Mouse (Mus musculus) intestine, embryonic 14.5 days (tissue): ENCODE data around the gene Kif3a. TPM values are rescaled to one million over a fixed set of nuclear protein-coding genes. Genes with fewer than 3 reads are reported as not detected.
A peak's percentile ranks its signal among the peaks of the same experiment; 100 is the strongest.

Experiments
- ATAC-seq: fragments of 200-750 bp; cut with Nextera tagmentation; replicated peaks from 2 replicates; pipeline ENCODE4 v1.8.0; 2017; ENCODE audit warnings: low read depth, moderate number of reproducible peaks, moderate TSS enrichment, moderate library complexity; ENCODE audit not compliant: low FRiP score, low TSS enrichment
- DNase-seq: peaks from one replicate; pipeline ENCODE4 v3.0.0-alpha.2; 2018; ENCODE audit warnings: low spot score
- H3K27ac ChIP-seq: fragments of 300-500 bp; sonication (generic); 2 replicates; pipeline ENCODE4 v1.5.1; 2014; ENCODE audit warnings: low read depth, mild to moderate bottlenecking, control low read depth
- H3K27me3 ChIP-seq: fragments of 300-500 bp; sonication (generic); replicated peaks from 2 replicates; pipeline ENCODE4 v1.6.1; 2014; ENCODE audit warnings: low read length, control low read depth; ENCODE audit not compliant: control insufficient read depth, insufficient read depth
- H3K36me3 ChIP-seq: fragments of 300-500 bp; sonication (generic); 2 replicates; pipeline ENCODE4 v1.6.1; 2014; ENCODE audit warnings: low read length, control low read depth; ENCODE audit not compliant: control insufficient read depth, insufficient read depth
- H3K4me1 ChIP-seq: fragments of 300-500 bp; sonication (generic); replicated peaks from 2 replicates; pipeline ENCODE4 v1.6.1; 2014; ENCODE audit warnings: low read length, control low read depth, mixed read lengths; ENCODE audit not compliant: control insufficient read depth, insufficient read depth
- H3K4me2 ChIP-seq: fragments of 300-500 bp; sonication (generic); 2 replicates; pipeline ENCODE4 v1.6.1; 2014; ENCODE audit warnings: low read length
- H3K4me3 ChIP-seq: fragments of 300-500 bp; sonication (generic); 2 replicates; pipeline ENCODE4 v1.5.1; 2014; ENCODE audit warnings: low read depth, low read length, control low read depth, mixed read lengths
- H3K9ac ChIP-seq: fragments of 300-500 bp; sonication (generic); 2 replicates; pipeline ENCODE4 v1.6.1; 2014; ENCODE audit warnings: mild to moderate bottlenecking, low read length
- H3K9me3 ChIP-seq: fragments of 300-500 bp; sonication (generic); 2 replicates; pipeline ENCODE4 v1.6.1; 2016; ENCODE audit warnings: low read length, control low read depth; ENCODE audit not compliant: control insufficient read depth
- WGBS: fragments of 180-500 bp; shearing (Covaris S2); extraction: QIAGEN DNeasy Blood & Tissue Kit; methylation state at CpG from one replicate; pipeline ENCODE4 v1.1.7; 2014; 5-methylcytosine and 5-hydroxymethylcytosine counted together
- polyA plus RNA-seq: library from polyadenylated mRNA; unstranded; fragments of >200 nt; fragmentation: Nextera tagmentation; extraction: Ambion mirVana; gene quantifications from 2 replicates; pipeline ENCODE4 v1.2.1, GENCODE M21; 2014

Gene Kif3a
- polyA plus RNA-seq, 1 experiment from 2014 or later: 58.7 TPM

DNA sequence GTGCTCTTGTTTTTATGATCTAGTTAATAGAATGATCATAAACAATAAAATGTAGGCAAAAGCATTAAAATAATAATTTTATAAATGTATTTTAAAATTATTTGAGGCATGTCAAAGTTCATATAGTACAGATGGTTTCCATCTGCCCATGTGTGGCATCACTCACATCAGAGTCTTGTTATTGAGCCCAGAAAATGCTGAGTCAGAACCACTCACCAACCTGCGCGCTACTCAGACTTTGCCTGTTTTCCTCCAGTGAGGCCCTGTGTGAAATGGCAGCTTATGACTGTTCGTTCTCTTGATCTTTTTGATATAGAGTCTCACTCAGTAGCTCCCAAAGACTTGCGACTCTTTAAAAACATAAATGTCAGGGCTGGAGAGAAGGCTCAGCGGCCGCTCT, 18.3 kb downstream of the Kif3a start:
- H3K27ac ChIP-seq: no peak overlapping the region
- whole genome bisulfite sequencing: 91% methylated on average over 6 of the region's 6 CpGs

DNA sequence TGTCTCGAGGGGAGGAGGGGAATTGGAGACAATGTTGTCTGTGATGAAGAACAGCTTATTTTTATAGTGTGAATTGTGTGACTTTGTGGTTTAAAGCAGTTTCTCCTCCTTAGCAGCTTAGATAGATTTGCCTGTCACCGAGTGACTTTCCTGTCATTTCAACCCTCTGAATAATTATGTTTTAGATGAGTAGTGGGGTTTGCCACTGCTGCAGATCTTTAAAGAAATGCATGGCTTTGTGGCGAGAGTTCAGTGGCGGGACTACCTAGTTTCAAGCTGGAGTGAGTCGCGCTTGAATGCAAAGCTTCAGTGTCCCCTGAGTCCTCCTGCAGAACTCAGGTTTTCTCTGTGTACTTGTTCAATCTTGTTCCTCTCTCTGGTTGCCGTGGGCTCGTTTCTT, 21.1 kb downstream of the Kif3a start:
- 90% methylated on average over 8 of the region's 8 CpGs for WGBS
- H3K36me3 ChIP-seq: peaks cover 64% of the 10 kb centered on the region

More for the DNA sequence above, 18.3 kb downstream of the Kif3a start:
- Histone ChIP-seq H3K9me3 (no peaks in the 10 kb centered on the region), H3K4me3 (no peak overlapping the region), H3K4me2 (no peak overlapping the region), H3K4me1 (no peaks in the 10 kb centered on the region), H3K9ac (no peak overlapping the region), H3K36me3 (peaks cover 64% of the 10 kb centered on the region), H3K27me3 (no peaks in the 10 kb centered on the region)
- ATAC-seq (no peak), DNase-seq (no peak)

DNA sequence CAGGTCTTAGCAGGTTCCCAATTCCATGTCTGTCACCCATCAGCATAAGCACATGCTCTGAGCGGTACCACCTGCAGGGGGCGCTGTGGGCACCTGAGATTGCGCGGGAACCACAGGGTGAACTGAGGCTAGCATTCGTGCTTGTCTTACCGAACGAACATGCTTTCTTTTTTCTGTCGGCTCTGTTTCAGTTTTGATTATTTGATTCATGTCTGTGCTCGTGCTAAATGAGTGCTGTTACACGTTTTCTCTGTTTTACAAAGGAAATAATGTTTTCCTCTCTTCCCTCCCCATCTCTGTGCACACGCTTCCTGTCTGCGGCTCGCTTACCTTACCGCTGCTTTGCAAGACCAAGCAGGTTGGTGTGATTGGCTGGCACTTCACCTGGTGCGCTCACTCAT, 23.2 kb downstream of the Kif3a start:
- peak; percentile 77 for DNase-seq

More for the DNA sequence above, 21.1 kb downstream of the Kif3a start:
- no peak for DNase-seq
- no peak for ATAC-seq
- Histone ChIP-seq H3K27ac (no peak overlapping the region), H3K9me3 (no peaks in the 10 kb centered on the region), H3K9ac (no peak overlapping the region), H3K4me1 (no peaks in the 10 kb centered on the region), H3K27me3 (no peaks in the 10 kb centered on the region), H3K4me3 (no peak overlapping the region), H3K4me2 (no peak overlapping the region)

DNA sequence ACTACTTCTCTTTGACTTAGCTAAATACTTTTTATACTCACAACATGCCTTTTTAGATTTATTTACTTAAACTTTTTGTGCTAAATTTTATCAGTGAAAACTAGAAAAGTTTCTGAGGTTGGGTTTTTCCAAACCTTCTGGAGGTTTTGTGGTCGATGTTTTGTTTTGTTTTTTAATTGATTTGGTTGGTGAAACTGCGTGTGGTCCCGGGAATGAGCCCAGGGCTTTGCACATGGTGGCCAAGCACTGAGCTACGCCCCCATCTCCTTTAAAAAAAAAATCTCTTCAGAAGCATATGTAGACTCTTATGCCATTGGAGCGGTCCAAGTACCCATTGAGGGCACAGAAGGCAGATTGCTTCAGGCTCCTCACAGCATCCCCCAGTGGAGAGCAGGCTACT, 23.9 kb downstream of the Kif3a start:
- no peaks in the 10 kb centered on the region for H3K9me3 ChIP-seq
- H3K4me2 ChIP-seq: no peak overlapping the region
- H3K27me3 ChIP-seq: no peaks in the 10 kb centered on the region
- no peak overlapping the region for H3K4me3 ChIP-seq
- DNase-seq: no peak
- ATAC-seq: no peak
- H3K36me3 ChIP-seq: peaks cover 65% of the 10 kb centered on the region
- H3K4me1 ChIP-seq: no peaks in the 10 kb centered on the region
- 95% methylated on average over 5 of the region's 5 CpGs for WGBS
- H3K27ac ChIP-seq: no peak overlapping the region
- H3K9ac ChIP-seq: no peak overlapping the region

More for the DNA sequence above, 23.2 kb downstream of the Kif3a start:
- no peak overlapping the region for H3K9ac ChIP-seq
- no peaks in the 10 kb centered on the region for H3K4me1 ChIP-seq
- no peaks in the 10 kb centered on the region for H3K27me3 ChIP-seq
- no peak for ATAC-seq
- H3K4me2 ChIP-seq: no peak overlapping the region
- peaks cover 65% of the 10 kb centered on the region for H3K36me3 ChIP-seq
- no peaks in the 10 kb centered on the region for H3K9me3 ChIP-seq
- no peak overlapping the region for H3K27ac ChIP-seq
- H3K4me3 ChIP-seq: no peak overlapping the region
- 47% methylated on average over 15 of the region's 15 CpGs for WGBS

DNA sequence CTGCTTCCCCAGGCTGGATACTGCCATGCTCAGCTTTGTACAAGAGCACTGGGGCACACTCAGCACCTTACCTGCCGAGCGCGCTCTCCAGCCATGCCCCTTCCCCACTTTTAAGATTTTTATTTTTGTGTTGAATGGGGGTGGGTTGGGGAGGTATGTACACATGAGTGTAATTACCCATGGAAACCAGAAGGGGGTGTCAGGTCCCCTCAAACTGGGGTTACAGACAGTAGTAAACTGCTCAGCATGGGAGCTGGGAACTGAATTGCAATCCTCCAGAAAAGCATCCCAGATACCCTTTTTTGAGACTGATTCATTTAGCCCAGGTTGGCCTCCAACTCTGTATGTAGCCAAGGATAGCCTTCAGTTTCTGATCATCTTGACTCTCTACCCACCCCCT, 37.8 kb downstream of the Kif3a start:
- WGBS: 92% methylated on average over 3 of the region's 3 CpGs
- Histone ChIP-seq H3K9me3 (no peaks in the 10 kb centered on the region), H3K4me3 (no peak overlapping the region), H3K36me3 (peaks cover 21% of the 10 kb centered on the region), H3K27ac (no peak overlapping the region), H3K4me2 (no peak overlapping the region), H3K4me1 (no peaks in the 10 kb centered on the region), H3K9ac (no peak overlapping the region), H3K27me3 (no peaks in the 10 kb centered on the region)
- DNase-seq: no peak
- ATAC-seq: no peak

DNA sequence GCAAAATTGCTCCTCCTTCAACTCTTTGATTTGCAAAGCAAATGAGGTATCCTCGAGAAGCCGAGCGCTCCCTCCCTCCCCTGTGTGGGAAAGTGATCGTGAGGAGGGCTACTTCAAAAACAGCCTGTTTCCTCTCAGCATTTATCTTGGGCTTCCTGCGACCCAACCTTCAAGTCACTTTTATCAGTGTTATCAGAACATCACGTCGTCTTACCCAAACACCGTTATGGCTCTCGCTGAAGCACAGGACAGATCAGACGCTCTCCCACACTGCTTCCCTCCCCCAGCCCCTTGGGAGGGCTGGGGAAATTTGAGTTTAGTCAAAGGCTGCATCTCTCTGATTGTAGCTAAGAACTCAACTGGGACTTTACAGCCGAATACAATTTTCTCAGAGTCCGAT, 38.4 kb downstream of the Kif3a start:
- Histone ChIP-seq H3K27ac (no peak overlapping the region), H3K27me3 (no peaks in the 10 kb centered on the region), H3K4me3 (no peak overlapping the region), H3K4me1 (no peaks in the 10 kb centered on the region), H3K4me2 (no peak overlapping the region), H3K36me3 (peaks cover 14% of the 10 kb centered on the region), H3K9me3 (no peaks in the 10 kb centered on the region), H3K9ac (no peak overlapping the region; the same call in 1 of the 2 replicates)
- ATAC-seq: no peak
- no peak for DNase-seq
- 9% methylated on average over 12 of the region's 12 CpGs for WGBS

DNA sequence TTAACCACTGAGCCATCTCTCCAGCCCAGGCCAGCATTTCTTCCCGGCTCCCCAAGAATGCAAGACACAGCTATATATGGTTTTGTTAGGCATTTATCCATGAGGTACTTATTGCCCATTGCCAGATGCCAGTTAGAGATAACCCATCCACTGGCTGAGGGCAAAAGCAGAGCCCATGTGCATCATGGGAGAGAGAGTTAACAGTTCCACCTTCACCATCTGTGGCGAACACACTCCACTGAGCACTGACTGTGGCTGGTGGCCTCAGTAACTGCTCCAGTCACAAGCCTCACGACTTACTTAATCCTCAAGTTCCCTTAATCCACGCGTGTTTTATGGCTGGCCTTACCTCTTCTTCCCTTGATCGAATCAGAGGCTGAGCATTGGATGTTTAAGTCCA, 42.1 kb downstream of the Kif3a start:
- H3K4me1 ChIP-seq: no peaks in the 10 kb centered on the region
- 80% methylated on average over 6 of the region's 6 CpGs for WGBS
- no peak overlapping the region for H3K4me2 ChIP-seq
- no peak for DNase-seq
- H3K9me3 ChIP-seq: no peaks in the 10 kb centered on the region
- no peaks in the 10 kb centered on the region for H3K36me3 ChIP-seq
- no peak overlapping the region for H3K4me3 ChIP-seq
- no peak overlapping the region for H3K9ac ChIP-seq
- H3K27me3 ChIP-seq: no peaks in the 10 kb centered on the region
- no peak overlapping the region for H3K27ac ChIP-seq
- no peak for ATAC-seq

DNA sequence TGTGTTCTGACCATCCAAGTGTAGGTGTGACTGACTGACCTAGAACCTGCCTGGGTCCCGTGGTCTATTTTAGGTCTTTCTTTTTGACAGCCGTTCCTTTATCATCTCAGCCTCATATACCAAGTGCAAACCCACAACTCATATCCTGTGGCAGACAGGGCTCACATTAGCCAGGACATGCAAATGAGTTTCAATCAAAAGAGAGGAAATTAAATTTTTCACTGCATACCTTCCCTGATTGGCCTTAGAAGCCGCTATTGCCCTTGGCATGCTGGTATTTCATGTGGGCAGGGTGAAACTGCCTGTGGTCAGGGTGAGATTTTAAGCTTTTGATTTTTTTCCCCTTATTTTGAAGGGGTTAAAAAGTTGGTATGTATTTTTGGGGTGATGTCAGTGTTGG, 42.5 kb downstream of the Kif3a start:
- ATAC-seq (no peak), DNase-seq (no peak)
- Histone ChIP-seq H3K9me3 (no peaks in the 10 kb centered on the region), H3K4me2 (no peak overlapping the region), H3K36me3 (no peaks in the 10 kb centered on the region), H3K9ac (no peak overlapping the region), H3K4me3 (no peak overlapping the region), H3K27ac (no peak overlapping the region), H3K4me1 (no peaks in the 10 kb centered on the region), H3K27me3 (no peaks in the 10 kb centered on the region)
- 92% methylated on average over 3 of the region's 3 CpGs for WGBS

DNA sequence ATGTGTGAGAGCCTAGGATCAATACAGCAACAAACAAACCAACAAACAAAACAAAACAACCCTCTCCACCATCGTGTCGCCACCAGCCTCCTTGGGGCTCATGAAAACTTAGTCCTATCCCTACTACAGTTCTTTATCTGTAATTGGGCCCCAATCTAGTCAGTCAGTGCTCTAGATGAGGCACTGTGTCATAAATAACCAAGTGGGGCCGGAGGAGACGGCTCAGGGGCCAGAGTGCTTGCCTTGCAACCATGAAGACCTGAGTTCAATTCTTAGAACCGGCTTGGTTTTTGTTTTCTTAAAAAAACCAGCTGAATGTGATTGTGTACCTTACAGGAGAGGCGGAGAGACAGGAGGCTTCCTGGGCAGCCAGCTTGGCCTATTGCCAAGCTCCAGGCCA, 48.0 kb downstream of the Kif3a start:
- no peak for DNase-seq
- Histone ChIP-seq H3K9ac (no peak overlapping the region), H3K4me2 (no peak overlapping the region), H3K9me3 (no peaks in the 10 kb centered on the region), H3K4me3 (no peak overlapping the region), H3K4me1 (no peaks in the 10 kb centered on the region), H3K36me3 (no peaks in the 10 kb centered on the region), H3K27me3 (no peaks in the 10 kb centered on the region), H3K27ac (no peak overlapping the region)
- 69% methylated on average over 6 of the region's 6 CpGs for WGBS
- no peak for ATAC-seq
